Mouse (Mus musculus): Measurements from ENCODE around the gene Mxi1. TPM values are rescaled to one million over a fixed set of nuclear protein-coding genes. Genes with fewer than 3 reads are reported as not detected.

The Mxi1 gene
- polyA plus RNA-seq, 1 experiment from 2014 or later = 49.8 TPM

GRCm38 (mm10) chr19:53316105-53316504, 5.8 kb downstream of the Mxi1 start:
- no peak overlapping the region for H3K9ac ChIP-seq (ENCODE audit: low read length)
- DNase-seq (ENCODE audit: low spot score) (no peak), ATAC-seq (replicated peaks; ENCODE audit: low FRiP score) (no peak)
- H3K27me3 ChIP-seq (ENCODE audit: control insufficient read depth, insufficient read depth, low read length) = no peaks in the 10 kb centered on the region
- no peaks in the 10 kb centered on the region for H3K36me3 ChIP-seq (ENCODE audit: control insufficient read depth, insufficient read depth, low read length)
- no peak overlapping the region for H3K27ac ChIP-seq (ENCODE audit: low read depth, low read length)
- no peak overlapping the region for H3K4me2 ChIP-seq (ENCODE audit: low read depth, low read length, severe bottlenecking)
- H3K9me3 ChIP-seq (ENCODE audit: control insufficient read depth, low read length) = no peaks in the 10 kb centered on the region
- no peak overlapping the region for H3K4me3 ChIP-seq (ENCODE audit: low read depth, low read length)
- WGBS = 88% methylated on average over 8 of the region's 8 CpGs
- peaks cover 9% of the 10 kb centered on the region; the same call in 1 of the 2 replicates for H3K4me1 ChIP-seq (replicated peaks; ENCODE audit: control insufficient read depth, insufficient read depth, low read length)

DNA sequence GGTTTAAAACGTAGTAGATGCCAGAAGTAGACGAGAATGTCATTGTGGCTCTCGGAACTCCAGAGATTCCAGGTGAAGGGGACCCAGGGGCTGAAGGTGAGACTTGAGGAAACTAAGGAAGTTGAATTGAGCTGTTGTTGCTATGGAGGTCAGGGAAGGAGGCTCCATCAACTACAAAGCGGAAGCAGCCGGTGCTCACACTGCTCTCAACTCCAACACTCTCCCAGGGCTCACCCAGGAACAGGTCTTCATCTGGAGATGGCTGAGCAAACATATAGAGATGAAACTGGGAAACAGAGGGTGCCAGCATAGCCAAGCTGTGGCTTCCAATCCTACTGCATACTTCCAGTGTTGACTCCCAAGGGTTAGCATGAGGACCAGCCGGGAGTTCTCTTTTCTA, 6.6 kb downstream of the Mxi1 start:
- no peak for ATAC-seq (replicated peaks; ENCODE audit: low FRiP score)
- 92% methylated on average over 6 of the region's 6 CpGs for WGBS

GRCm38 (mm10) chr19:53318143-53319132, 8.1 kb downstream of the Mxi1 start:
- no peak for ATAC-seq (replicated peaks; ENCODE audit: low FRiP score)

More for the DNA sequence above, 6.6 kb downstream of the Mxi1 start:
- no peak overlapping the region for H3K27ac ChIP-seq (ENCODE audit: low read depth, low read length)
- H3K9ac ChIP-seq (ENCODE audit: low read length) = no peak overlapping the region
- no peaks in the 10 kb centered on the region for H3K27me3 ChIP-seq (ENCODE audit: control insufficient read depth, insufficient read depth, low read length)
- H3K9me3 ChIP-seq (ENCODE audit: control insufficient read depth, low read length) = no peaks in the 10 kb centered on the region
- no peak for DNase-seq (ENCODE audit: low spot score)
- H3K36me3 ChIP-seq (ENCODE audit: control insufficient read depth, insufficient read depth, low read length) = no peaks in the 10 kb centered on the region
- no peak overlapping the region for H3K4me2 ChIP-seq (ENCODE audit: low read depth, low read length, severe bottlenecking)
- H3K4me1 ChIP-seq (replicated peaks; ENCODE audit: control insufficient read depth, insufficient read depth, low read length) = peaks cover 9% of the 10 kb centered on the region; the same call in 1 of the 2 replicates
- H3K4me3 ChIP-seq (ENCODE audit: low read depth, low read length) = no peak overlapping the region

GRCm38 (mm10) chr19:53320264-53321110, 10.2 kb downstream of the Mxi1 start:
- H3K27ac ChIP-seq (ENCODE audit: low read depth, low read length) = no peak overlapping the region
- no peak for ATAC-seq (replicated peaks; ENCODE audit: low FRiP score)
- no peaks in the 10 kb centered on the region for H3K36me3 ChIP-seq (ENCODE audit: control insufficient read depth, insufficient read depth, low read length)
- H3K27me3 ChIP-seq (ENCODE audit: control insufficient read depth, insufficient read depth, low read length) = no peaks in the 10 kb centered on the region
- no peaks in the 10 kb centered on the region for H3K9me3 ChIP-seq (ENCODE audit: control insufficient read depth, low read length)
- no peak for DNase-seq (ENCODE audit: low spot score)
- WGBS = 79% methylated on average over 9 of the region's 9 CpGs
- H3K4me1 ChIP-seq (replicated peaks; ENCODE audit: control insufficient read depth, insufficient read depth, low read length) = peaks cover 4% of the 10 kb centered on the region; the same call in 1 of the 2 replicates
- H3K9ac ChIP-seq (ENCODE audit: low read length) = no peak overlapping the region
- no peak overlapping the region for H3K4me3 ChIP-seq (ENCODE audit: low read depth, low read length)
- no peak overlapping the region for H3K4me2 ChIP-seq (ENCODE audit: low read depth, low read length, severe bottlenecking)

More at GRCm38 (mm10) chr19:53318143-53319132, 8.1 kb downstream of the Mxi1 start:
- DNase-seq (ENCODE audit: low spot score) = no peak
- no peak overlapping the region for H3K27ac ChIP-seq (ENCODE audit: low read depth, low read length)
- H3K36me3 ChIP-seq (ENCODE audit: control insufficient read depth, insufficient read depth, low read length) = no peaks in the 10 kb centered on the region
- no peak overlapping the region for H3K4me2 ChIP-seq (ENCODE audit: low read depth, low read length, severe bottlenecking)
- no peaks in the 10 kb centered on the region for H3K27me3 ChIP-seq (ENCODE audit: control insufficient read depth, insufficient read depth, low read length)
- no peaks in the 10 kb centered on the region for H3K9me3 ChIP-seq (ENCODE audit: control insufficient read depth, low read length)
- no peak overlapping the region for H3K9ac ChIP-seq (ENCODE audit: low read length)
- 81% methylated on average over 16 of the region's 16 CpGs for whole genome bisulfite sequencing
- H3K4me1 ChIP-seq (replicated peaks; ENCODE audit: control insufficient read depth, insufficient read depth, low read length) = peaks cover 9% of the 10 kb centered on the region; the same call in 1 of the 2 replicates
- H3K4me3 ChIP-seq (ENCODE audit: low read depth, low read length) = no peak overlapping the region

DNA sequence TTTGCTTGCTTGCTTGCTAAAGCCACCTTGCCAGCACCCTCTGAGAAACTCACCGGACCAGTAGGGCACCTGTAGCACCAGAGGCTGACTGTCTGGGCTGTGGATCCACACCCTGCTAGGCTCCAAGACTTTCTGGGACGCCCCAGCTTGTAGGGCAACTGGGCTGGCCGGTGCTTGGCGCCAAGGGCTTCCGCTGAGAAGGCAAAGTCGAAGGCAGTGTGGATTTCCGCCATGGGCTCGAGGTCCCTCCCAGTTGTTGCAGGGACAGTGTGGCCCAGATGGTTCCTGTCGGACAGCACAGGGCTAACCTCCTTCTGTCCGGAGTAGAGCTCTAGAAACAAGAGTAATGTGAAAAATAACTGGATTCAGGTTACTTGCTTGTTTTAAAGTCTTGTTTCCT, 11.0 kb downstream of the Mxi1 start:
- Histone ChIP-seq H3K36me3 (ENCODE audit: control insufficient read depth, insufficient read depth, low read length) (no peaks in the 10 kb centered on the region), H3K4me1 (replicated peaks; ENCODE audit: control insufficient read depth, insufficient read depth, low read length) (peaks cover 11% of the 10 kb centered on the region; the same call in 1 of the 2 replicates), H3K9ac (ENCODE audit: low read length) (no peak overlapping the region), H3K9me3 (ENCODE audit: control insufficient read depth, low read length) (no peaks in the 10 kb centered on the region), H3K4me2 (ENCODE audit: low read depth, low read length, severe bottlenecking) (no peak overlapping the region), H3K4me3 (ENCODE audit: low read depth, low read length) (no peak overlapping the region), H3K27me3 (ENCODE audit: control insufficient read depth, insufficient read depth, low read length) (no peaks in the 10 kb centered on the region), H3K27ac (ENCODE audit: low read depth, low read length) (no peak overlapping the region)
- WGBS = 81% methylated on average over 10 of the region's 10 CpGs
- no peak for DNase-seq (ENCODE audit: low spot score)
- no peak for ATAC-seq (replicated peaks; ENCODE audit: low FRiP score)

- Histone ChIP-seq H3K9ac (ENCODE audit: low read length) (no peak overlapping the region), H3K4me1 (replicated peaks; ENCODE audit: control insufficient read depth, insufficient read depth, low read length) (peaks cover 11% of the 10 kb centered on the region; the same call in 1 of the 2 replicates), H3K4me3 (ENCODE audit: low read depth, low read length) (no peak overlapping the region), H3K36me3 (ENCODE audit: control insufficient read depth, insufficient read depth, low read length) (no peaks in the 10 kb centered on the region), H3K4me2 (ENCODE audit: low read depth, low read length, severe bottlenecking) (no peak overlapping the region), H3K27ac (ENCODE audit: low read depth, low read length) (no peak overlapping the region), H3K9me3 (ENCODE audit: control insufficient read depth, low read length) (no peaks in the 10 kb centered on the region), H3K27me3 (ENCODE audit: control insufficient read depth, insufficient read depth, low read length) (no peaks in the 10 kb centered on the region)
- 93% methylated on average over 12 of the region's 12 CpGs for WGBS
- DNase-seq (ENCODE audit: low spot score) (no peak), ATAC-seq (replicated peaks; ENCODE audit: low FRiP score) (no peak)
Observed at GRCm38 (mm10) chr19:53322438-53323048, 12.2 kb downstream of the Mxi1 start.

- no peak overlapping the region for H3K9ac ChIP-seq (ENCODE audit: low read length)
- WGBS = 61% methylated on average over 6 of the region's 6 CpGs
- DNase-seq (ENCODE audit: low spot score) (no peak), ATAC-seq (replicated peaks; ENCODE audit: low FRiP score) (no peak)
- no peak overlapping the region for H3K27ac ChIP-seq (ENCODE audit: low read depth, low read length)
- no peaks in the 10 kb centered on the region for H3K27me3 ChIP-seq (ENCODE audit: control insufficient read depth, insufficient read depth, low read length)
- H3K4me1 ChIP-seq (replicated peaks; ENCODE audit: control insufficient read depth, insufficient read depth, low read length) = peaks cover 11% of the 10 kb centered on the region; the same call in 1 of the 2 replicates
- H3K4me2 ChIP-seq (ENCODE audit: low read depth, low read length, severe bottlenecking) = no peak overlapping the region
- H3K36me3 ChIP-seq (ENCODE audit: control insufficient read depth, insufficient read depth, low read length) = no peaks in the 10 kb centered on the region
- no peaks in the 10 kb centered on the region for H3K9me3 ChIP-seq (ENCODE audit: control insufficient read depth, low read length)
- no peak overlapping the region for H3K4me3 ChIP-seq (ENCODE audit: low read depth, low read length)
Observed at GRCm38 (mm10) chr19:53324866-53325265, 14.5 kb downstream of the Mxi1 start.

Data from forebrain, embryonic 11.5 days (tissue).